Mouse (Mus musculus) stomach, postnatal 0 days (tissue): Measurements from ENCODE around the gene Pop5. TPM values are rescaled to one million over a fixed set of nuclear protein-coding genes. Genes with fewer than 3 reads are reported as not detected.
A peak's percentile ranks its signal among the peaks of the same experiment; 100 is the strongest.

Experiments used
- ATAC-seq: fragments of 200-750 bp; cut with Nextera tagmentation; 2 replicates; pipeline ENCODE4 v1.8.0; 2017; ENCODE audit not compliant: low FRiP score, low TSS enrichment
- DNase-seq: peaks from one replicate; pipeline ENCODE4 v3.0.0-alpha.2; 2016; ENCODE audit warnings: low spot score
- H3K27ac ChIP-seq: fragments of 300-500 bp; sonication (generic); replicated peaks from 2 replicates; pipeline ENCODE4 v1.5.1; 2014; ENCODE audit warnings: mild to moderate bottlenecking, control low read depth
- H3K27me3 ChIP-seq: fragments of 300-500 bp; sonication (generic); 2 replicates; pipeline ENCODE4 v1.6.1; 2014; ENCODE audit warnings: low read length; ENCODE audit not compliant: control insufficient read depth, insufficient read depth
- H3K36me3 ChIP-seq: fragments of 300-500 bp; sonication (generic); 2 replicates; pipeline ENCODE4 v1.6.1; 2014; ENCODE audit warnings: low read length, mixed read lengths; ENCODE audit not compliant: control insufficient read depth, insufficient read depth
- H3K4me1 ChIP-seq: fragments of 300-500 bp; sonication (generic); replicated peaks from 2 replicates; pipeline ENCODE4 v1.6.1; 2014; ENCODE audit warnings: antibody characterized with exemption; ENCODE audit not compliant: control insufficient read depth, insufficient read depth
- H3K4me2 ChIP-seq: fragments of 300-500 bp; sonication (generic); replicated peaks from 2 replicates; pipeline ENCODE4 v1.6.1; 2014; ENCODE audit warnings: low read depth, mild to moderate bottlenecking, control low read depth, moderate library complexity
- H3K4me3 ChIP-seq: fragments of 300-500 bp; sonication (generic); 2 replicates; pipeline ENCODE4 v1.5.1; 2014; ENCODE audit warnings: low read depth, low read length, control low read depth
- H3K9ac ChIP-seq: fragments of 300-500 bp; sonication (generic); 2 replicates; pipeline ENCODE4 v1.6.1; 2014; ENCODE audit warnings: mild to moderate bottlenecking, low read length, control low read depth, mixed read lengths
- H3K9me3 ChIP-seq: fragments of 300-500 bp; sonication (generic); 2 replicates; pipeline ENCODE4 v1.6.1; 2016; ENCODE audit warnings: low read length; ENCODE audit not compliant: control insufficient read depth
- CTCF ChIP-seq: IDR thresholded peaks from 2 replicates; pipeline ENCODE4 v1.5.1; 2016; ENCODE audit warnings: antibody characterized with exemption, low read depth, mild to moderate bottlenecking, moderate library complexity
- EP300 ChIP-seq: optimal IDR thresholded peaks from 2 replicates; pipeline ENCODE3; 2016; ENCODE audit warnings: antibody characterized with exemption
- WGBS: fragments of 180-500 bp; shearing (Covaris S2); extraction: QIAGEN DNeasy Blood & Tissue Kit; methylation state at CpG from one replicate; pipeline ENCODE4 v1.1.7; 2014; 5-methylcytosine and 5-hydroxymethylcytosine counted together
- polyA plus RNA-seq: library from polyadenylated mRNA; unstranded; fragments of >200 nt; fragmentation: Nextera tagmentation; extraction: Ambion mirVana; gene quantifications from 2 replicates; pipeline ENCODE4 v1.2.1, GENCODE M21; 2015

Pop5 gene
- polyA plus RNA-seq, 1 experiment from 2014 or later: 83.9 TPM

DNA sequence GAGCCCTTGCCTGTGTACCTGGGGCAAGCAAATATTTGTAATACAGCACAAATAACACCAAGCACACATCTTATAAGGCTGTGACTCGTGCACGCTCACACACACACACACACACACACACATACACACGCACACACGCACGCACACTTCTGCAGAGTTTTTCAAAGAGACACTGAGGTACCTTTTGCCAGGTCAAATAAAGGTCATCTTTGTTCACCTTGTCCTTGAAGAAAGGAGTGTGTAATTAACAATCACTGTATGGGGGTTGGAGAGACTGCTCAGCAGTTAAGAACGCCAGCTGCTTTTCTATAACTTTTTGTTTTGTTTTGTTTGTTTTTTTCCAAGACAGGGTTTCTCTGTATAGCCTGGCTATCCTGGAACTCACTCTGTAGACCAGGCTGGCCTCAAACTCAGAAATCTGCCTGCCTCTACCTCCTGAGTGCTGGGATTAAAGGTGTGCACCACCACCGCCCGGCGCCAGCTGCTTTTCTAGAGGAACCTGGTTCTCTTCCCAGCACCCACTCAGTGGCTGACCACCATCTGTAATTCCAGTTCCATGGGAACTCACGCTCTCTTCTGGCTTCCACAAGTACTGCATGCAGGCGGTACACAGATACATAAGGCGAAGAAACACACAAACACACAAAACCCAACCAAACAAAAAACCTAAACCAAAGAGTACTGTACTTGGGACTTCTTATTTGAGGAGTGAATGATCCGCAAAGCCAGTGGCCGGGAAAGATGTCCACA is 2.4 kb upstream of the Pop5 start:
- ATAC-seq (no peak), DNase-seq (no peak)
- Histone ChIP-seq H3K9me3 (no peaks in the 10 kb centered on the region), H3K4me2 (no peak overlapping the region), H3K36me3 (no peaks in the 10 kb centered on the region), H3K4me3 (no peak overlapping the region), H3K27me3 (no peaks in the 10 kb centered on the region), H3K9ac (no peak overlapping the region), H3K27ac (no peak overlapping the region), H3K4me1 (no peaks in the 10 kb centered on the region)
- 85% methylated on average over 14 of the region's 14 CpGs for WGBS
- no peak for TF ChIP-seq CTCF
- no peak for TF ChIP-seq EP300

DNA sequence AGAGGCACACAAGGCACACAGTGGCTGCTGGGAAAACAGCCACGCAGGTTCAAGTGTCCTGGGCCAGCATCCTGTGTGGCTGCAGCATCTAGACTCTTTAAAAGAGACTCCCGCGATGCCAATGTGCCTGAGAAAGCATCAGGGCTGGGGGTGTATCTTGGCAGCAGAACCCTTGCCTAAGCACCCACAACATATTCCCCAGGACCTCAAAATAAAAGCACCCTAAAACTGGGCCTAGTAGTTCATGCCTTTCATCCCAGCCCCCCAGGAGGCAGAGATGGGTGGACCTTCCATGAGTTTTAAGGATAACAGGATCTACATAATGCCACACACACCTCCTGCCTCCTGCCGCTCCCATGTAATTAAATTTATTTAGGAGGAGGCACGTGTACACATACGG is 1.1 kb upstream of the Pop5 start:
- ATAC-seq (no peak), DNase-seq (no peak)
- WGBS: 64% methylated on average over 6 of the region's 6 CpGs
- Histone ChIP-seq H3K27ac (no peak overlapping the region), H3K9ac (no peak overlapping the region), H3K4me3 (no peak overlapping the region), H3K9me3 (no peaks in the 10 kb centered on the region), H3K36me3 (no peaks in the 10 kb centered on the region), H3K4me2 (no peak overlapping the region), H3K27me3 (no peaks in the 10 kb centered on the region), H3K4me1 (no peaks in the 10 kb centered on the region)
- no peak for TF ChIP-seq CTCF

DNA sequence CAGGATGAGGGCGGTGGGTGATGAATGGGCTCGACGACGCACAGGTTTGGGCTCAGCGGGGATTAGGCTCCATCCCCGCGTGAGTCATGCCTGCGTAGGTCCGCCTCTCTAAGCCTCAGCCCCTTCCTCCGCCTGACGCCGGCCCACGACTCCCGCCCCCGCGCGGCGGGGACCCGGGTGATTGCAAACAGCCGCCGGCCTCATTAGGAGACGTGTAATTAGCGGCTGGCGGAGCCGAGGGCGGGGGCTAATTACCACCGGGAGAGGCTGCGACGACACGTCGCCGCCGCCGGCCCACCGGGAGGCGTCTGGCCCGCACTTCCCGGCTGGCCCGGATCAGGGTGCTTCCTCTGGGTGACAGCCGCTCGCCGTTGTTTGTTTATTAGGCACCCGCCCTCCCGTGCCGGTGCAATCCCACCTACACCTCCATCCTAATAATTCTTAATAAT is 289 bp upstream of the Pop5 start:
- under 1% methylated on average over 45 of the region's 45 CpGs for WGBS
- 0 out of 2 replicates have a peak overlapping the region, but pooled peaks have one; percentile 8 for H3K27ac ChIP-seq
- ATAC-seq (peak; percentile 59), DNase-seq (peak; percentile 54)
- H3K27me3 ChIP-seq: no peaks in the 10 kb centered on the region
- H3K4me1 ChIP-seq: no peaks in the 10 kb centered on the region
- no peaks in the 10 kb centered on the region for H3K9me3 ChIP-seq
- peak overlapping the region; percentile 59 for H3K4me3 ChIP-seq
- H3K36me3 ChIP-seq: peaks cover 4% of the 10 kb centered on the region; the same call in 1 of the 2 replicates
- H3K9ac ChIP-seq: peak overlapping the region; percentile 59
- peak overlapping the region; percentile 93 for H3K4me2 ChIP-seq
- TF ChIP-seq EP300 (no peak), CTCF (no peak)

DNA sequence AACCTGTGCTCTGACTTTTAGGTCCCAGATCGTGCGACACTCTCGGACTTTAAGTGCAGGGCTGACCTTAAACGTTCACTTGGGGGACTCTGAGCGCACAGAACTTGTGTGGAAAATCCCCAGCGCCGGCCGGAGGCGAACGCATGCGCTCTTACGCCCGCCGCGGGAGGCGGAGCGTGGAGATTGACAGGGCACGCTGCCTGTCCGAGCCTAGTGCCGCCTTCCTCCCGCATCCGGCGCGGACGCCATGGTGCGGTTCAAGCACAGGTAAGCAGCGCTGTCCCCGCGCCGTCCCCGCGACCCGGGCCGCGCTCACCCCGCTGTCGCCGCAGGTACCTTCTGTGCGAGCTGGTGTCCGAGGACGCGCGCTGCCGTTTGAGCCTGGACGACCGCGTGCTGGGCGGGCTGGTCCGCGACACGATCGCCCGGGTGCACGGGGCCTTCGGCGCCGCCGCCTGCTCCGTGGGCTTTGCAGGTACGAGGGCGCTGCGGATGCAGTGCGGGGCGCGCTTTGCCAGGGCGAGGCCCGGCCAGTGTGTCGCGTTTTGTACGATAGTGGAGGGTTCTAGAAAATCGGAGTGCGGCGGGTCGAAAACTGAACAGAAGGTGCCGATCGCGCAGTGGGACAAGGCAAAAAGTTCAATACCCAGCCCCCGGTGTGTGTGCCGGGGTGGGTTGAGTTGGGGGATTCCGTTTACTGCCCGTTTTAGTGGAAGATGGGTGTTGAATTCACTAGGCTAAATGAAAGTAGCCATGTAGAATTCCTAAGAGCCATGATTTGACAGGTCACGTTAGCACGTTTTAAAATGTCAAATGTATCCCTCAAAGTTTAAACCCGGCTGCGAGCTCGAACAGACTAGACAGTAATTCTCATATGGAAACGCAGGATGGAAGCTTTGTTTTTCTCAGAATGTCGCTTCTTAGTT is 2.4 kb downstream of the Pop5 start:
- Histone ChIP-seq H3K36me3 (peaks cover 18% of the 10 kb centered on the region), H3K9me3 (no peaks in the 10 kb centered on the region), H3K4me3 (peak overlapping the region; percentile 83), H3K4me1 (no peaks in the 10 kb centered on the region), H3K9ac (peak overlapping the region; percentile 76), H3K27me3 (no peaks in the 10 kb centered on the region), H3K4me2 (peak overlapping the region; percentile 96), H3K27ac (peak overlapping the region; percentile 56)
- under 1% methylated on average over 83 of the region's 88 CpGs for WGBS
- TF ChIP-seq EP300 (no peak), CTCF (no peak)
- peak; percentile 80 for ATAC-seq
- DNase-seq: peak; percentile 93

DNA sequence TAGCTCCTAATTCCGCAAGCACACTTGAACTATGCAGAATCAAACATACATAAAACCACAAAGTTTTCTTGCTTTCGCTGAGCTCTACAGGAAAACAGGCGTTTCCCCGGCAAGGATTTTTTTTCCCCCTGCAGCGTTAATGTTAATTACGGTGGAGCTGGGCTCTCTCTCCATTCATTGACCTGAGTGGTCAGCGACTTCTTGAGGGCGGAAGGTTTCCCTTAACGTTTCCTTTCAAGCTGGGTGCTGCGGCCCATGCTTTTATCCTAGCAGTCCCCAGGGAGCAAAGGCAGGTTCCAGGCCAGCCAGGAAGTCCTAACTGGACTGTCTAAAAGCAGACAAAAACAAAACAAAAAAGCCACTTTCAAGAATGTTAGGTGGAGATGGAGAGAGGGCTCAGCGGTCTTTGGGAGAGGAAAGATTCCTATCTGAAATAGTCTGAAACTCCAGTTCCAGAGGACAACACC is 3.1 kb downstream of the Pop5 start:
- no peak overlapping the region for H3K27ac ChIP-seq
- H3K4me1 ChIP-seq: no peaks in the 10 kb centered on the region
- H3K9me3 ChIP-seq: no peaks in the 10 kb centered on the region
- ATAC-seq: no peak
- H3K4me2 ChIP-seq: peak overlapping the region; percentile 96
- H3K36me3 ChIP-seq: peaks cover 25% of the 10 kb centered on the region
- WGBS: 11% methylated on average over 11 of the region's 11 CpGs
- no peak for TF ChIP-seq CTCF
- TF ChIP-seq EP300: no peak
- no peaks in the 10 kb centered on the region for H3K27me3 ChIP-seq
- peak; percentile 37 for DNase-seq
- peak overlapping the region; percentile 83 for H3K4me3 ChIP-seq
- peak overlapping the region; percentile 76; the same call in 1 of the 2 replicates for H3K9ac ChIP-seq
